Mouse (Mus musculus) small intestine, adult 2 months (tissue): ENCODE measurements around the gene Cenpq.

Experiments
- CTCF ChIP-seq: fragments of 200-500 bp; IDR thresholded peaks from 2 replicates; pipeline ENCODE4 v1.5.1; 2012; ENCODE audit warnings: low read depth, mild to moderate bottlenecking, control low read depth, inconsistent platforms, low read length, moderate library complexity, mixed read lengths; ENCODE audit not compliant: insufficient replicate concordance, insufficient read length; ENCODE audit errors: extremely low read depth
- POLR2A ChIP-seq: fragments of 200-500 bp; IDR thresholded peaks from 2 replicates; pipeline ENCODE4 v1.6.1; 2012; ENCODE audit warnings: low read depth, mild to moderate bottlenecking, control low read depth, inconsistent platforms, low read length, moderate library complexity

GRCm38 (mm10) chr17:40874701-40875100 is 60.1 kb downstream of the Cenpq start:
- no peak for TF ChIP-seq CTCF
- TF ChIP-seq POLR2A = no peak
